In genomic region chr1:88150133-88150532, GRCm38 (mm10) we compare ENCODE assay signal across 22 mouse cellular contexts. TPM values are rescaled to one million over a fixed set of nuclear protein-coding genes. Genes with fewer than 3 reads are reported as not detected.
DNase-seq lines count a peak whose midpoint lies in the region; ATAC-seq and TF ChIP-seq lines count a peak whose summit lies in the region.
"Not testable (repeated sequence)": the region's sequence is repeated elsewhere in the genome, so short reads cannot be mapped to it uniquely, and the experiment has no call there.
"Had no signal": no experiment of that assay in that cellular context is flagged by ENCODE, and none has a peak within 500 bp of the region (broad histone marks: within the 10 kb centered on the region; RNA-seq: fewer than 3 reads in every experiment).

No protein-coding gene starts in this region.

- TF ChIP-seq CTCF in Patski (IDR thresholded peaks at IDR 0.05): peak; percentile 55
- peak; percentile 17 for TF ChIP-seq CTCF in left cerebral cortex, adult 2 months (IDR thresholded peaks at IDR 0.05)
- peak; percentile 53 for TF ChIP-seq CTCF in lung, postnatal 0 days (IDR thresholded peaks at IDR 0.05)

- in situ Hi-C loops in Patski (cut with MboI; ENCODE audit: low pct_unique_long_range_greater_than_20kb): loop anchor here (5.0 kb wide), 1 partner anchor 127 kb away; the partner anchor contains the start of genes Hjurp and Trpm8

- 90% methylated on average over 2 of the region's 2 CpGs for WGBS in kidney, embryonic 14.5 days
- WGBS in lung, postnatal 0 days: 40% methylated on average over 1 of the region's 2 CpGs

- peak; percentile 31 for DNase-seq in 416B (ENCODE audit: low read depth)
- DNase-seq in Patski (ENCODE audit: low read depth, low spot score); left cerebral cortex, adult 2 months (ENCODE audit: extremely low spot score in 1 of 2, low spot score in 2 of 2); lung, postnatal 0 days (ENCODE audit: low spot score): not testable (repeated sequence)
- DNase-seq in cerebellum, postnatal 10 days: peak; percentile 42 to 53
- DNase-seq in retina, postnatal 1 day: peak; percentile 12

- not testable (repeated sequence) for ATAC-seq in Patski; lung, postnatal 0 days
- ATAC-seq in granulocyte monocyte progenitor cell, adult 5-6 weeks (replicated peaks; ENCODE audit: poor library complexity, severe bottlenecking): peak; percentile 68
- peak; percentile 49; the same call in 1 of the 2 replicates for ATAC-seq in kidney, embryonic 14.5 days (ENCODE audit: low FRiP score, low TSS enrichment)

- intact Hi-C loops in left cerebral cortex, adult 2 months (cut with DNase I): not testable (repeated sequence)

- POLR2A ChIA-PET in Patski (lab: Charles Lee): not testable (repeated sequence)

- not testable (repeated sequence) for H3K9ac ChIP-seq in kidney, embryonic 14.5 days (ENCODE audit: low read depth, low read length); lung, postnatal 0 days (replicated peaks; ENCODE audit: low read depth)

- H3K27ac ChIP-seq in kidney, embryonic 14.5 days (ENCODE audit: low read depth, low read length); left cerebral cortex, adult 2 months; lung, postnatal 0 days (ENCODE audit: low read length): not testable (repeated sequence)

- not testable (repeated sequence) for H3K4me3 ChIP-seq in kidney, embryonic 14.5 days (ENCODE audit: low read length); left cerebral cortex, adult 2 months; lung, postnatal 0 days (ENCODE audit: low read depth, low read length)

- not testable (repeated sequence) for H3K9me3 ChIP-seq in kidney, embryonic 14.5 days (ENCODE audit: control insufficient read depth, low read length); lung, postnatal 0 days (ENCODE audit: low read length)

- not testable (repeated sequence) for H3K27me3 ChIP-seq in Patski; kidney, embryonic 14.5 days (ENCODE audit: control insufficient read depth, insufficient read depth, low read length); lung, postnatal 0 days (replicated peaks; ENCODE audit: insufficient read depth, low read length)

- H3K4me2 ChIP-seq in kidney, embryonic 14.5 days (replicated peaks; ENCODE audit: low read depth, low read length); lung, postnatal 0 days (replicated peaks; ENCODE audit: low read depth, low read length): not testable (repeated sequence)

- TF ChIP-seq EP300 in lung, postnatal 0 days (IDR thresholded peaks at IDR 0.05): not testable (repeated sequence)

- H3K4me1 ChIP-seq in kidney, embryonic 14.5 days (ENCODE audit: control insufficient read depth, insufficient read depth, low read length); lung, postnatal 0 days (ENCODE audit: insufficient read depth, low read depth, low read length): not testable (repeated sequence)

- CTCF ChIA-PET in Patski (lab: Charles Lee): interaction anchor here (1.8 to 2.4 kb wide), 2 partner anchors 128 to 138 kb away, joined by 4 to 9 read pairs; partner anchors contain the start of genes Hjurp and Trpm8

- H3K36me3 ChIP-seq in kidney, embryonic 14.5 days (ENCODE audit: control insufficient read depth, insufficient read depth, low read length); lung, postnatal 0 days (ENCODE audit: insufficient read depth, low read length): not testable (repeated sequence)

RNA-seq across cellular contexts. Expression of gene Ugt1a6a, which starts 15.5 kb away (rescaled TPM):
- polyA plus RNA-seq in Patski (2021): 21.3 TPM
- 9.2 TPM in 2 replicates for total RNA-seq in granulocyte monocyte progenitor cell, adult 5-6 weeks (2014; fragmentation: Nextera tagmentation)
- 2.3 and 2.6 TPM in 2 replicates for total RNA-seq in granulocyte monocyte progenitor cell, adult 5-6 weeks (2017)
- 1.3 and 1.9 TPM in 2 replicates for polyA plus RNA-seq in kidney, embryonic 14.5 days (2014; fragmentation: Nextera tagmentation; extraction: Ambion mirVana)
- 1 to 10 TPM; 1.5 to 2.3 TPM for total RNA-seq in left cerebral cortex, adult 2 months (2021)
- 35.3 and 39.9 TPM in 2 replicates for polyA plus RNA-seq in lung, postnatal 0 days (2015; fragmentation: Nextera tagmentation; extraction: Ambion mirVana)
- total RNA-seq: MEL had no signal
- polyA plus RNA-seq: erythroblast, embryonic 14.5 days; heart, embryonic 10.5 days had no signal

RNA-seq across cellular contexts. Expression of gene Ugt1a5, which starts 15.7 kb away (rescaled TPM):
- polyA plus RNA-seq in Patski (2021): not detected
- 1.4 and 7.4 TPM in 2 replicates for total RNA-seq in granulocyte monocyte progenitor cell, adult 5-6 weeks (2014; fragmentation: Nextera tagmentation)
- 0.98 and 0.99 TPM in 2 replicates for total RNA-seq in granulocyte monocyte progenitor cell, adult 5-6 weeks (2017)
- polyA plus RNA-seq in kidney, embryonic 14.5 days (2014; fragmentation: Nextera tagmentation; extraction: Ambion mirVana): not detected in 2 replicates
- under 1 TPM in 1 of 2 experiments, not detected in 1; 0.34 TPM for total RNA-seq in left cerebral cortex, adult 2 months (2021)
- not detected in 2 replicates for polyA plus RNA-seq in lung, postnatal 0 days (2015; fragmentation: Nextera tagmentation; extraction: Ambion mirVana)
- total RNA-seq: left cerebral cortex, adult 18-20 months; MEL had no signal
- polyA plus RNA-seq: erythroblast, embryonic 14.5 days; forebrain, embryonic 14.5 days; heart, embryonic 10.5 days; hindbrain, embryonic 14.5 days; limb, embryonic 11.5 days; liver, embryonic 15.5 days; midbrain, embryonic 12.5 days; myocyte; neural tube, embryonic 15.5 days had no signal

RNA-seq across cellular contexts. Expression of gene Ugt1a6b, which starts 47.1 kb away (rescaled TPM):
- 4.2 TPM for polyA plus RNA-seq in Patski (2021)
- total RNA-seq in granulocyte monocyte progenitor cell, adult 5-6 weeks (2014; fragmentation: Nextera tagmentation): 0.88 and 1.3 TPM in 2 replicates
- total RNA-seq in granulocyte monocyte progenitor cell, adult 5-6 weeks (2017): 1.5 and 1.6 TPM in 2 replicates
- 0.11 TPM in 1 of 2 replicates, not detected in the other for polyA plus RNA-seq in kidney, embryonic 14.5 days (2014; fragmentation: Nextera tagmentation; extraction: Ambion mirVana)
- not detected for total RNA-seq in left cerebral cortex, adult 2 months (2021)
- polyA plus RNA-seq in lung, postnatal 0 days (2015; fragmentation: Nextera tagmentation; extraction: Ambion mirVana): 2.4 and 3.2 TPM in 2 replicates
- total RNA-seq: layer of hippocampus, adult 18-20 months; MEL had no signal
- polyA plus RNA-seq: erythroblast, embryonic 14.5 days; heart, embryonic 10.5 days; limb, embryonic 11.5 days; midbrain, embryonic 12.5 days; neural tube, embryonic 15.5 days had no signal

RNA-seq across cellular contexts. Expression of gene Ugt1a2, which starts 50.3 kb away (rescaled TPM):
- 5.6 TPM for polyA plus RNA-seq in Patski (2021)
- total RNA-seq in granulocyte monocyte progenitor cell, adult 5-6 weeks (2014; fragmentation: Nextera tagmentation): 1.2 and 2.5 TPM in 2 replicates
- not detected in 2 replicates for total RNA-seq in granulocyte monocyte progenitor cell, adult 5-6 weeks (2017)
- polyA plus RNA-seq in kidney, embryonic 14.5 days (2014; fragmentation: Nextera tagmentation; extraction: Ambion mirVana): 1.5 and 7.3 TPM in 2 replicates
- total RNA-seq in left cerebral cortex, adult 2 months (2021): not detected
- 0.08 and 0.11 TPM in 2 replicates for polyA plus RNA-seq in lung, postnatal 0 days (2015; fragmentation: Nextera tagmentation; extraction: Ambion mirVana)
- total RNA-seq: gastrocnemius, postnatal 36 days; heart, postnatal 14 days; layer of hippocampus, adult 18-20 months; left cerebral cortex, adult 18-20 months; MEL had no signal
- polyA plus RNA-seq: erythroblast, embryonic 14.5 days; forebrain, embryonic 14.5 days; hindbrain, embryonic 14.5 days; limb, embryonic 11.5 days; neural tube, embryonic 15.5 days had no signal

RNA-seq across cellular contexts. Expression of gene Ugt1a7c, which starts 55.3 kb away (rescaled TPM):
- 46.3 TPM for polyA plus RNA-seq in Patski (2021)
- 25.2 and 25.5 TPM in 2 replicates for total RNA-seq in granulocyte monocyte progenitor cell, adult 5-6 weeks (2014; fragmentation: Nextera tagmentation)
- 49.7 and 55.1 TPM in 2 replicates for total RNA-seq in granulocyte monocyte progenitor cell, adult 5-6 weeks (2017)
- polyA plus RNA-seq in kidney, embryonic 14.5 days (2014; fragmentation: Nextera tagmentation; extraction: Ambion mirVana): 4.6 and 6.1 TPM in 2 replicates
- under 1 TPM; 0.54 to 0.82 TPM for total RNA-seq in left cerebral cortex, adult 2 months (2021)
- 2.5 and 2.7 TPM in 2 replicates for polyA plus RNA-seq in lung, postnatal 0 days (2015; fragmentation: Nextera tagmentation; extraction: Ambion mirVana)
- total RNA-seq: MEL had no signal
